Mouse (Mus musculus) thymus, adult 2 months (tissue): ENCODE data around the gene Mbnl3.

Experiments
- CTCF ChIP-seq: fragments of 200-500 bp; IDR thresholded peaks from 2 replicates; pipeline ENCODE4 v1.5.1; 2012; ENCODE audit warnings: mild to moderate bottlenecking, control low read depth, low read length, moderate library complexity, borderline replicate concordance; ENCODE audit not compliant: control insufficient read depth, poor library complexity, insufficient read depth; ENCODE audit errors: extremely low read depth
- POLR2A ChIP-seq: fragments of 200-500 bp; IDR thresholded peaks from 2 replicates; pipeline ENCODE4 v1.6.1; 2012; ENCODE audit warnings: mild to moderate bottlenecking, low read length, control low read depth, moderate library complexity; ENCODE audit not compliant: control insufficient read depth, poor library complexity, insufficient read depth; ENCODE audit errors: extremely low read depth

DNA sequence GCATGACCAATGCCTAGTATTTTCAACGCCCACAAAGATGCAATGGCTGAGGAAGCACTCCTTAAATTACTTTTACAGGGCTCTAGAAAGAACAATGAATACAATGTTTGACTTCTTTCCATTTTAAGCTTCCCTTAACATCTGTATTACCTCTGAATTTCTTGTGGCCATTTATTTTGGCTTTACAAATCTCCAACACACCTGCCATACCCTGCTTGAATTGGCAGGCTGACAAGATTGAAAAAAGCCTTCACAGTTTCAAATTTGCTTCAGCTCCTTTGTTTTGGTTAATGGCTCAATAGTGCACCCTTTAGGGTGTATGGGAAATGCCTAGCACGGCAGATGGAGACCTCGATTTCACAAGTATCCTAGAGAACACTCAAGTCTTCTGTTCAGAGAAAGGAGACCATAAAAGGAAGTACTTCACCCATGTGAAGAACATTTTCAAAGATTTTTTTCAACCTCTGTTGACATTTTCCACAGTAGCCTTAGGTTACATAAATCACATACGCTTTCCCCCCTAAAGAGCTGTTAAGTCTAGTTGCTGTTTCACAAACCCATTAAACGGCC lies 36.8 kb downstream of the Mbnl3 start:
- TF ChIP-seq POLR2A (no peak), CTCF (no peak)
